Mouse (Mus musculus): ENCODE data around the gene Gm45713.
"Not testable (repeated sequence)": the region's sequence is repeated elsewhere in the genome, so short reads cannot be mapped to it uniquely, and the experiment has no call there.

Gene Gm45713

DNA sequence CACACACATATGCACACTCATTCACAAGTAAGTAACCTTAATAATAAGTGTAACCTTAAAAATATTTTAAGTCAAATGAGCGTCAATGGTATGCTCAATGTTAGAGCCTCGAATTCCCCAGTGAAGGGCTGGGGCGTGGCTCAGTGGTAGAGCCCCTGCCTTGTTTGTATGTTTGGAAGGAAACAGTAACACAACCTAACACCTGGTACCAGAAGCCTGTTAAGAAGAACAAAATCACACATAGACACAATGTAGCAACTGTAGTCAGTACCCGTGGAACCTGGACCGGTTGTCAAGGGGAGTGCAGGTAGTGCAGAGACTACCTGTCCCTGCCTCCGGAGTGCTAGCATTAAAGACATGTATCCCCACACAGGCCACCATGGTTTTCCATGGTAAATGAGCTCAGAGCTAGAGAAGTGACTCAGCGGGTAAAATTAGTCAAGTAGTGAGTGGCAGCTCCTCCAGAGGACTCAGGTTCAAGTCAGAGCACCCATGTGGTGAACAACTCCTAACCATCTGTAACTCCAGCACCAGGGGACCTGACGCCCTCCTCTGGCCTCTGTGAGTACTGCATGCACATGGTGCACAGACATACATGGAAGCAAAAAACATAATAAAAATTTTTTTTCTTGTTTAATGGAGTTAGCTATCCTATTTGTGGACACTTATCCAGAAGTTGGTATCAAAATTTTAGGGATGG lies 37.3 kb downstream of the Gm45713 start:
- no peak for DNase-seq (ENCODE audit: low read depth, low spot score)

DNA sequence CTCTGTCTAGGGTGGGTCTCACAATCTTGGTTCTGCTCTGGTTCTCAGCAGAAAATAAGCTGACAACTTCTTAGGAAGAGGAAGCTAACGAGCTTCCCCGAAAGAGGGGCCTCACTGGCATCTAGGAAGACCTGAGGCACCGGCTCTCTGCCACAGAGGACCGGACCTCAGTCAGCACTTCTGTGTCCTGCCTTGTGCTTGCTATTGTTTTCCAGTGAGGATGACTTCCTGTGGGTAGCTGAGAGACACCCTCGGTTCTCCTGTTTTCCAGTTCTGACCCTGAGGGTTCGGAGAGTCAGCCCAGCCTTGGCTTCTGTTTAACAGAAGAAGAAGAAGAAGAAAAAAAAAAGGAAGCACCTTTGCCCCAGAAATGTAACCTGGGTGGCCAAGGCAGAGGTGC lies 38.6 kb downstream of the Gm45713 start:
- no peak for DNase-seq (ENCODE audit: low read depth, low spot score)

GRCm38 (mm10) chr7:45095965-45096364 lies 40.1 kb downstream of the Gm45713 start:
- not testable (repeated sequence) for DNase-seq (ENCODE audit: low read depth, low spot score)

- DNase-seq (ENCODE audit: low read depth, low spot score): no peak
These were observed 40.7 kb downstream of the Gm45713 start for GRCm38 (mm10) chr7:45095367-45095766.

- no peak for DNase-seq (ENCODE audit: low read depth, low spot score)
These were observed 41.9 kb downstream of the Gm45713 start for GRCm38 (mm10) chr7:45094121-45094520.

- DNase-seq (ENCODE audit: low read depth, low spot score): peak; percentile 29
These were observed 42.5 kb downstream of the Gm45713 start for GRCm38 (mm10) chr7:45093516-45093905.

- DNase-seq (ENCODE audit: low read depth, low spot score): no peak
These were observed 43.1 kb downstream of the Gm45713 start for GRCm38 (mm10) chr7:45092828-45093515.

DNA sequence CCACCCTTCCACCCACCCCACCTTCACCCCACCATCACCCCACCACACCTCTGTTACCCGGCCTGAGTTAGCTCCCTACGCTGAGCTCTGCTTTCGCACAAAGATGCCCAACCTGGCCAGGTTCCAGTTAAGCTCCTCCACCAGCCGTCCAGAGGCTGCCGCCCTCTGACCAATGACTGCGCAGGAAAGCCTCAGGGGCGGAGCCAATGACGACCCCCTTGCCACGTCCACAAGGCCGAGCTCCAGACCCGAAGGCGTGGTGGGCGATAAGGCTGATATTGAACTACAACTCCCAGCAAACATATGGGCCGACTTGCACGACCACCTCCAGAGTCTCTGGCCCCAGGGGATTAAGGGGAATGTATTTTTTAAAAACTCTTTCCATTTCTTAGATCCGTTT lies 44.0 kb downstream of the Gm45713 start, which contains the start of gene Rcn3:
Gene Rcn3 (minus strand): TSS at position 174 of the 400 bp plus-strand sequence.
- DNase-seq (ENCODE audit: low read depth, low spot score): no peak

DNA sequence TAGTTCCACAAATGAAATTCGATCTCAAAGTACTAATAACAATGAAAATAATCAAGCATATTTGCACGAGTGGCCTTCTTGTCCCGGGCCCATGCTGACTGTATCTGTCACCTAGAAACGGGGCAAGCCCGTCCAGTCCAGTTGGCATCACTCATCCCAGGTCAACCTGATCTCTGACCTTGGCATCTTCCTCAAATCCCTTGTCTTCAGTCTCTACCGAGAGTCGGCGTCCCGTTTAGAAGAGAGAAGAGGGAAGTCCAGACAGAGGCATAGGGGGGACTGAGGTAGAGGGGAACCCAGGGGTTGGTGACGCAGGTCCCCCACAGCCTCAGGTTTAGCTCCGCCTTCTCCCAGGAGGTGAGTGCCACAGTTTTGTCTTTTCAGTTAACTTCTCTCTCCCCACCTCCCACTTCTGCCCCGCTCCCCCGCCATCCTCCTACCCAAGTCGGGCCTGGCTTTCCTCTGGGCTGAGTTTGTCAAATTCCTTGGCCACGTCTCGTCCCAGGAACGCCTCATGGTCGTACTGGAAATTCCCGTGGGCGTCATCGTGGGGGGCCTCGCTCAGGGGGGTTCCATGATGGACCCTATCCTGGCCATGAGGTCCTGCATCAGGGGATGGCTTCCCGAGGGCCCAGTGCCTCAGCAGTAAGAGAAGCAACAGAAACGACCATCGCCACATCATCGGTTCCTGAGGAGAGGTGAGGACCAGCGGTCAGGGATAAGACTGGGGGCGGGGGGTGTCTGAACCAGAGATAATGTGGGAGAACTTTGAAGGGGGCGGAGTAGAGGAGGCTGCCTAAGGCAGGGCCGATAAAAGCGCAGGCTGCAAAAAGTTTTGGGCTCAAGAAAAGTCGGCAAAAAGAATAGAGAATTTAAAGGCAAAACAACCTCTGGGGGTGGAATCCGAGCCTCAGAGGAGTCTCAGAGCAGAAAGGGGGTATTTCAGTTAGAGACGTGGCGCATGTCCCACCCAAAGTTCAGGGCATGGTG lies 44.7 kb downstream of the Gm45713 start:
- DNase-seq (ENCODE audit: low read depth, low spot score): no peak

DNA sequence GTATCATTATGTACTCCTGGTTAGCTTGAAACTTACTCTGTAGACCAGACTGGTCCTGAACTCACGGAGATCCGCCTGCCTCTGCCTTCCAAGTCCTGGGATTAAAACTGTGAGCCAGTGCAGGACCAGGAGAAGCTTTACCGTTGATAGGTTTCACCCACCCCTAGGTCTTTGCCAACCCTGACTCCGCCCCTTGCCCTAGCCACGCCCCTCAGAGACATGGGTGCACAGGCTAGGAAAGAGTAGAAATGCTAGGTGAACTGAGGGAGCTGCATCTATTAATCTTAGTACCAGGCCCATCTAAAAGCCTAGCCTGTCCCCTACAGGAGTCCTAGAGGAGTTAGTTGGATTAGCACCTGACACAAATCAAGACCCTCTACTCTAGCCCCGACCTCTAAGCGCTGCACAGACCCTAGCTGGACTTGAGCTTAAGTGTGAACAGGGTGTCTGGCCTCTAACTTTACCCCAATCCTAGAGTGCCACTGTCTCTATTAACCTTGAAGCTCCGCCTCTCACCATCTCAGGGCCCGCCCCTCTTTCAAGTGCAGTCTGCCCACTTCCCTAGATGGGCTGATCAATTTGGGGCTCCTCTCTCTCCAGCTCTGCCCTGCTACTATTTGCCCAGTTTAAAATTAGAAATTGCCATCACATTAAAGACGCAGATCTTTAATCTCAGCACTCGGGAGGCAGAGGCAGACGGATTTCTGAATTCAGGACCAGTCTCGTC lies 45.6 kb downstream of the Gm45713 start:
- peak; percentile 27 for DNase-seq (ENCODE audit: low read depth, low spot score)

DNA sequence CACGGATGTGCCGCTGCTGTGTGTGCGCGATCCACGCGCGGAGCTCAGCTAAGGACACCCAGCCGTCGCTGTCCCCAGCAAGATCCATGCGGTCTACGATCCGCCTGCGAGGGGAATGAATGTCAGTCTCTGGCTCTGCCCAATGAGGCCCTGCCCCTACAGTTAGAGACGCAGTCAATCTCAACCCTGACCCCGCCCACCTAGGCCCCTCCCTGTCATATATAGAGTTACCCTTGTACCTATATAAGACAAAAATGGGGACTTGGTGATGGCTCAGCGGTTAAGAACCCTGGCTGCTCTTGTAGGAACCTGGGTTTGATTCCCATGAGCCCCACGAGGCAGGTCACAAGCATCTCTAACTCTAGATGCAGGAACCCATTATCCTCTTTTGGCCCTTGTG lies 47.4 kb downstream of the Gm45713 start:
- no peak for DNase-seq (ENCODE audit: low read depth, low spot score)

- no peak for DNase-seq (ENCODE audit: low read depth, low spot score)
These were observed 49.9 kb downstream of the Gm45713 start for GRCm38 (mm10) chr7:45086084-45086483.

- DNase-seq (ENCODE audit: low read depth, low spot score): no peak
These were observed 52.6 kb downstream of the Gm45713 start for GRCm38 (mm10) chr7:45083300-45083890.

GRCm38 (mm10) chr7:45082401-45083299 lies 53.4 kb downstream of the Gm45713 start:
- peak; percentile 84 for DNase-seq (ENCODE audit: low read depth, low spot score)

GRCm38 (mm10) chr7:45081016-45081415 lies 55.0 kb downstream of the Gm45713 start:
- DNase-seq (ENCODE audit: low read depth, low spot score): no peak

DNA sequence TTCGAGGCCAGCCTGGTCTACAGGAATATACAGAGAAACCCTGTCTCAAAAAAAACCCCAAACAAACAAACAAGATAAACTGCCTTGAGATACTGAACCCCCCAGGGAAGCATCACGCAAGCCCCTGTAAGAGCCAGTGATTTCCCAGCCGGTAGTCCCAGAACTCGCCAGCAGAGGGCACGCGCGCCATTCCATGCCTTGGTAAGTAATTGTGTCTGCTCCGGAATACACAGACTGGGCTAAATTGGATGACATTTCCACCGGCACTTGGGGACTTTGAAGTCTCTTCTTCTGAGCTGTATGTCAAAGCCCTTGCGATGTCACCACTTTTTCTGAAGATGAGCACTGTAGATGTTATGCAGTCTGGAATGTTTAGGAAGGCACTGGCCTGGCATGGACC lies 56.2 kb downstream of the Gm45713 start:
- DNase-seq (ENCODE audit: low read depth, low spot score): peak; percentile 87

DNA sequence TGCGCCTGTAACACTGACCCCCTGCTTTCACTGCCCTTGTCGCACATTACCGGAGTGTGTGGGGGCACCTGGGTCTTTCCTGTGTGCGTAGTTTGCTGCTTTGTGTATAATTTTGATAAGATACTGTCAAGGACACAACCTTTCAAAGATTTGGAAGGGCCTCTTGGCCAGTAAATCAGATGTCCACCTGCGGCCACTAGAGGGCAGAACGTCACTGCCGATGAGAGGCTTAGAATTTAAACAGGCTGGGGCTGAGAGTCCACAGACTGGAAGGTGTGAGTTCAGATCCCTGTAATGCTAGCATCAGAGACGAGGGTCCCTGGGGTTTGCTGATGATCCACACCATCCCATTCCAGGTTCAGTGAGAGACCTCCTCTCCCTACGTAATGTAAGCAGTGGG lies 57.5 kb downstream of the Gm45713 start:
- DNase-seq (ENCODE audit: low read depth, low spot score): peak; percentile 76

DNA sequence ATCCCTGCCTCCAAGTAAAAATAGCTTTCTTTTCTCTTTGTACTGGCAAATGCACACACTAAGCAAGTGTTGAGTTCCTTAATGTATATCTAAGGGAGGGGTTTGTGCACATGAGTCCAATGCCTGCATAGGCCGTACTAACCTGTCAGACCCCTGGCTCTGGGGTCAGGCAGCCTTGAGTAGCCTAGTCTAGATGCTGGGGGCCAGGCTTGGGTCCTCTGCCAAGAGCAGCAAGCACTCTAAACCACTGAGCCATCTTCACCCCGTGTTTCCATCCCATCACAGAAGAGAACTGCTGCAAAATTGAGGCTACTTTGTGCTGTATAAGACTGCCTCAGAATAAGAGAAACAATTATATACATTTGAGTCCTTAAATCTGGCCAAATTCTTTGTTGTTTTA lies 58.2 kb downstream of the Gm45713 start:
- DNase-seq (ENCODE audit: low read depth, low spot score): no peak

- no peak for DNase-seq (ENCODE audit: low read depth, low spot score)
These were observed 58.7 kb downstream of the Gm45713 start for GRCm38 (mm10) chr7:45077322-45077721.

GRCm38 (mm10) chr7:45076501-45076900 lies 59.5 kb downstream of the Gm45713 start:
- no peak for DNase-seq (ENCODE audit: low read depth, low spot score)
